Mouse (Mus musculus) testis, adult 2 months (tissue): Measurements from ENCODE around the gene Abcd1.

Experiments
- CTCF ChIP-seq: fragments of 200-500 bp; IDR thresholded peaks from 2 replicates; pipeline ENCODE4 v1.5.1; 2012; ENCODE audit warnings: low read depth, mild to moderate bottlenecking, inconsistent platforms, low read length, moderate library complexity; ENCODE audit not compliant: control insufficient read depth, insufficient read depth, insufficient replicate concordance
- POLR2A ChIP-seq: fragments of 200-500 bp; IDR thresholded peaks from 2 replicates; pipeline ENCODE4 v1.6.1; 2012; ENCODE audit warnings: low read depth, mild to moderate bottlenecking, inconsistent platforms, low read length, moderate library complexity; ENCODE audit not compliant: control insufficient read depth

- no peak for TF ChIP-seq CTCF
- TF ChIP-seq POLR2A: no peak
Measured at GRCm38 (mm10) chrX:73675231-73675630, 41.2 kb upstream of the Abcd1 start.
